Mouse (Mus musculus): ENCODE measurements around the gene 2410131K14Rik. TPM values are rescaled to one million over a fixed set of nuclear protein-coding genes. Genes with fewer than 3 reads are reported as not detected.

2410131K14Rik gene
- polyA plus RNA-seq, 1 experiment from 2014 or later: 9.3 TPM

Other genes starting within 250 kb of the 2410131K14Rik start
- 25.9 and 27.2 TPM in 2 replicates for gene Tesc, start 217.5 kb upstream of the 2410131K14Rik start, polyA plus RNA-seq (2015; fragmentation: Nextera tagmentation; extraction: Ambion mirVana)
- 20.7 and 26.3 TPM in 2 replicates for gene Fbxw8, start 89.8 kb upstream of the 2410131K14Rik start, polyA plus RNA-seq (2015; fragmentation: Nextera tagmentation; extraction: Ambion mirVana)
- gene Hrk, start 80.6 kb upstream of the 2410131K14Rik start, polyA plus RNA-seq (2015; fragmentation: Nextera tagmentation; extraction: Ambion mirVana): 0.04 and 0.10 TPM in 2 replicates
- gene Rnft2, start 111 bp upstream of the 2410131K14Rik start, polyA plus RNA-seq (2015; fragmentation: Nextera tagmentation; extraction: Ambion mirVana): 2.8 and 2.9 TPM in 2 replicates

All from limb, embryonic 15.5 days (tissue).